Mouse (Mus musculus): ENCODE data around the gene Mxd3. TPM values are rescaled to one million over a fixed set of nuclear protein-coding genes. Genes with fewer than 3 reads are reported as not detected.

Mxd3 gene
- total and polyA plus RNA-seq, 3 experiments, result 4.1 to 7.3 (median 6.9) TPM

DNA sequence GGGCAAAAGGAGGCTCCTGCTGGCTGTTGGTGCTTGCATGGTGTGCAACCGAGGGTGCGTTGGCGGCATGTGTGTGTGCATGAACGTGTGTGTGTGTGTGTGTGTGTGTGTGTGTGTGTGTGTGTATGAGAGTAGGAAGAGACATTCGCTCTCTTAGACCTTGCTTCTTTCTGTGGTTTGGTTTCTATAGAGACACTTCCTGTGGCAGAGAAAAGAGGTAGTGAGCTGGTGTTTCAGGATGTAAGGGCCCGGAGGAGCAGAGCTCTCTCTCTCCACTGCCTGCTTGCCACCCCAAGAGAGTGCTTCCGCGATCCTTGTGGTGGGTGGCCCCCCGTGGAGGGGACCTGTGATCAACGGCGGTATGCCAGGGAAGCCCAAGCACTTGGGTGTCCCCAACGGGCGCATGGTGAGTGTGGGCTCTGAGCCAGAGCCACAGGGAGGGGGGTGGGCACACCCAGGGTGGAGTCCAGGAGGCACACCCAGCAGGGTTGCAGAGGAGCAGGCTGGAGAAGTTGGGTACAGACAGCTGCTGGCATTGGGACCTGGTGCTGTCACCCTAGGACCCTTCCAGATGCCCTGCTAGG is 40.0 kb upstream of the Mxd3 start, which contains the start of gene Rgs14:
Rgs14 (plus strand) TSS at position 202 of the 584 bp plus-strand sequence.
- no peak for TF ChIP-seq E2F4 (IDR thresholded peaks at IDR 0.05; ENCODE audit: insufficient replicate concordance, low read depth, low read length)
- no peak for TF ChIP-seq JUN (IDR thresholded peaks at IDR 0.05; ENCODE audit: insufficient read depth, low read depth, low read length)
- TF ChIP-seq CHD1 (IDR thresholded peaks at IDR 0.05; ENCODE audit: low read depth, low read length), result no peak
- TF ChIP-seq BHLHE40 (IDR thresholded peaks at IDR 0.05; ENCODE audit: low read depth, low read length), result peak; percentile 59
- TF ChIP-seq POLR2AphosphoS2 (IDR thresholded peaks at IDR 0.05; ENCODE audit: low read depth, low read length), result no peak
- TF ChIP-seq NELFE (IDR thresholded peaks at IDR 0.05; ENCODE audit: low read depth, low read length), result peak; percentile 80
- no peak for TF ChIP-seq ZNF384 (IDR thresholded peaks at IDR 0.05; ENCODE audit: low read depth, low read length)
- peak; percentile 64 for TF ChIP-seq TCF12 (IDR thresholded peaks at IDR 0.05; ENCODE audit: low read depth, low read length)
- TF ChIP-seq ZC3H11A (IDR thresholded peaks at IDR 0.05; ENCODE audit: low read depth, low read length), result no peak
- peak; percentile 68 for TF ChIP-seq EP300 (IDR thresholded peaks at IDR 0.05; ENCODE audit: low read length)
- TF ChIP-seq IRF4 (IDR thresholded peaks at IDR 0.05; ENCODE audit: low read depth, low read length), result peak; percentile 71
- TF ChIP-seq SMC3 (IDR thresholded peaks at IDR 0.05; ENCODE audit: low read depth, low read length), result peak; percentile 15; the same call in 1 of the 2 replicates
- no peak for TF ChIP-seq ZMIZ1 (IDR thresholded peaks at IDR 0.05; ENCODE audit: low read depth, low read length)
- TF ChIP-seq USF1 (IDR thresholded peaks at IDR 0.05; ENCODE audit: low read depth, low read length), result no peak
- TF ChIP-seq HCFC1 (IDR thresholded peaks at IDR 0.05; ENCODE audit: low read depth, low read length), result peak; percentile 62
- no peak; the same call in 1 of the 2 replicates for TF ChIP-seq JUND (conservative IDR thresholded peaks at IDR 0.05; ENCODE audit: low read depth, low read length)
- TF ChIP-seq MYC (IDR thresholded peaks at IDR 0.05; ENCODE audit: low read depth, low read length), result peak; percentile 73
- peak; percentile 78 for TF ChIP-seq ELF1 (IDR thresholded peaks at IDR 0.05; ENCODE audit: low read depth, low read length)
- TF ChIP-seq MXI1 (IDR thresholded peaks at IDR 0.05; ENCODE audit: low read depth, low read length), result peak; percentile 86
- TF ChIP-seq ETS1 (conservative IDR thresholded peaks at IDR 0.05; ENCODE audit: low read depth, low read length), result 0 out of 2 replicates have a peak, but pooled peaks have one; percentile 22
- TF ChIP-seq NRF1 (IDR thresholded peaks at IDR 0.05; ENCODE audit: low read depth, low read length), result no peak
- no peak for TF ChIP-seq KAT2A (IDR thresholded peaks at IDR 0.05; ENCODE audit: insufficient replicate concordance, low read length)
- TF ChIP-seq MAZ (IDR thresholded peaks at IDR 0.05; ENCODE audit: low read depth, low read length), result 0 out of 2 replicates have a peak, but pooled peaks have one; percentile 46
- TF ChIP-seq PAX5 (IDR thresholded peaks at IDR 0.05; ENCODE audit: low read length), result no peak
- TF ChIP-seq USF2 (conservative IDR thresholded peaks at IDR 0.05; ENCODE audit: low read depth, low read length), result no peak
- TF ChIP-seq TBP (conservative IDR thresholded peaks at IDR 0.05; ENCODE audit: low read depth, low read length), result 0 out of 2 replicates have a peak, but pooled peaks have one; percentile 53
- TF ChIP-seq MAX (IDR thresholded peaks at IDR 0.05; ENCODE audit: low read length), result peak; percentile 72; the same call in 1 of the 2 replicates
- peak; percentile 62; the same call in 1 of the 2 replicates for TF ChIP-seq CHD2 (IDR thresholded peaks at IDR 0.05; ENCODE audit: low read length)
- no peak for TF ChIP-seq MAFK (IDR thresholded peaks at IDR 0.05; ENCODE audit: insufficient replicate concordance, low read length)
- no peak for TF ChIP-seq GABPA (IDR thresholded peaks at IDR 0.05; ENCODE audit: insufficient replicate concordance, low read depth, low read length)
- peak; percentile 94 for TF ChIP-seq SIN3A (IDR thresholded peaks at IDR 0.05; ENCODE audit: low read length)
- TF ChIP-seq POLR2A (IDR thresholded peaks at IDR 0.05; ENCODE audit: low read depth, low read length), result peak; percentile 71
- no peak for TF ChIP-seq UBTF (IDR thresholded peaks at IDR 0.05; ENCODE audit: low read depth, low read length)
- TF ChIP-seq RCOR1 (conservative IDR thresholded peaks at IDR 0.05; ENCODE audit: low read depth, low read length), result no peak
- TF ChIP-seq MEF2A (IDR thresholded peaks at IDR 0.05; ENCODE audit: borderline replicate concordance, low read depth, low read length), result peak; percentile 45; the same call in 1 of the 2 replicates
- TF ChIP-seq CTCF (conservative IDR thresholded peaks at IDR 0.05 in 1 of 2, IDR thresholded peaks at IDR 0.05 in 1 of 2; ENCODE audit: low read depth in 2 of 2, low read length in 2 of 2), result no peak
- TF ChIP-seq RAD21 (IDR thresholded peaks at IDR 0.05; ENCODE audit: low read depth, low read length), result no peak; the same call in none of the 2 replicates
- no peak for TF ChIP-seq ZKSCAN1 (IDR thresholded peaks at IDR 0.05; ENCODE audit: borderline replicate concordance, low read depth, low read length)
- in situ Hi-C loops (cut with MboI; ENCODE audit: low pct_ligation_motif_present, low pct_unique_long_range_greater_than_20kb, low sequenced_read_pairs), result no loop called here
- Histone ChIP-seq H3K27ac (ENCODE audit: insufficient read depth, low read depth) (peak within 1 kb of the TSS; percentile 29; the same call in 1 of the 2 replicates), H3K79me2 (replicated peaks; ENCODE audit: control insufficient read depth, extremely low read depth, insufficient read depth, poor library complexity, severe bottlenecking) (no peaks in the 10 kb centered on the region), H3K4me3 (replicated peaks in 1 of 3; ENCODE audit: low read depth in 2 of 3, low read length in 2 of 3, poor library complexity in 1 of 3) (peak within 1 kb of the TSS; percentile 55 to 65 (median 62)), H3K27me3 (replicated peaks) (no peaks in the 10 kb centered on the region), H3K9me3 (replicated peaks; ENCODE audit: low read length) (no peaks in the 10 kb centered on the region), H3K36me3 (replicated peaks in 1 of 2; ENCODE audit: control insufficient read depth in 1 of 2, insufficient read depth in 1 of 2, low read length in 1 of 2) (peaks cover 0 to 3% of the 10 kb centered on the region in 2 experiments), H3K4me2 (ENCODE audit: insufficient read depth, low read depth, poor library complexity, severe bottlenecking) (peak within 1 kb of the TSS; percentile 53), H3K4me1 (ENCODE audit: control insufficient read depth in 1 of 2, insufficient read depth in 2 of 2) (peaks cover 22 to 61% of the 10 kb centered on the region in 2 experiments), H3K9ac (ENCODE audit: insufficient read depth, low read depth) (peak within 1 kb of the TSS; percentile 37)
- DNase-seq (ENCODE audit: extremely low read depth), result peak; percentile 85
- dilution Hi-C loops (cut with MboI; ENCODE audit: extremely low pct_ligation_motif_present, extremely low pct_unique_long_range_greater_than_20kb, low sequenced_read_pairs), result no loop called here
